Mouse (Mus musculus): ENCODE data around the gene Ptchd4. TPM values are rescaled to one million over a fixed set of nuclear protein-coding genes. Genes with fewer than 3 reads are reported as not detected.

The Ptchd4 gene
- polyA plus RNA-seq (2012; fragmentation: generic; extraction: Trizol) = under 1 TPM; 0.27 to 0.99 TPM

DNA sequence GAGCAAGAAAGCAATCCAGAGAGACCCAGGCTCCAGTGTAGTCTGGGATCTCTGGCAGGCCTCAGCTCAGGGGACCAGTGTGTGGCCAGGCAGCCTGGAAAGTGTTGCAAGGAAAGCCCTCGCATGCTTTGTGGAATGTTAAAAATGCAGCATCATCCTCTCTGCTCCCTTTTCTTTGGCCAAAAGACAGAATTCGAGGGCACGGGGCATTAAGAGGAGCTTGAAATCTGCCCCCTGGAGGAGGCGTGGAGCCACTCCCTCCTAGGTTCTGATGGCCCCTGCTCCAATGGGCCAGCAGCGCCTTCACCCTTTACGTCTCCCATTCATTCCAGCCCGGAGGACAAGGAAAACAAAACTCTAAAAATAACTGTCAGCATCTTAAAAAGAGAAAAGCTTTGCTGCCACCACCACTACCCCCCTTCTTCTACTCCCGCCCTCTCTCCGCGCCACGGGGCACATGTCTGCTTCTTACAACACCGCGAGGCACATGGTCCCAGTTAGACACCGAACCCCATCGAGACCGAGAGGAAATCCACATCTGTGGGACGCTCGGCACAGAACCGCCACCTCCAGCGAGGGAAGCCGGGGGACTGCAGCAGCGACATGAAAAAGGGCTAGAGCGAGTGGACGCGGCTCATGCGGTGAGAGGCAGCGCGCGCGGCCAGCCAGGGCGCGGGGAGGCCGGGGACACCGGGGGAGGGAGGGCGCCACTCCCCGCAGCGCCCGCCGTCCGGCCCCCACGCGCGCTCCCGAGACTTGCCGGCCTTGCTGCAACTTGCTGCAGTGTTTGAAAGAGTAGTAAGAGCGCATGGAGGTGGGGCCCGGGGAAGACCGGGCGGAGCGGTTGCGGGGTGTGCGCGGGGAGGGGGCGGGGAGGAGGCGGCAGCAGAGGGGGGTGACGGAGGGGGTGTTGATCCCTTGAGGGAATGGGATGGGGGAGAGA lies at the start of gene Ptchd4:
Ptchd4 (plus strand) TSS at position 279 of the 943 bp plus-strand sequence.

